Mouse (Mus musculus) lung, adult 2 months (tissue): ENCODE results near the gene Wfdc18.

Experiments used
- CTCF ChIP-seq: fragments of 200-500 bp; IDR thresholded peaks from 2 replicates; pipeline ENCODE4 v1.5.1; 2011; ENCODE audit warnings: mild to moderate bottlenecking, low read length, control low read depth; ENCODE audit not compliant: insufficient read depth
- POLR2A ChIP-seq: fragments of 200-500 bp; IDR thresholded peaks from 2 replicates; pipeline ENCODE4 v1.6.1; 2011; ENCODE audit warnings: low read depth, mild to moderate bottlenecking, control low read depth, low read length, borderline replicate concordance; ENCODE audit errors: extremely low read depth

- TF ChIP-seq CTCF (no peak), POLR2A (no peak)
These were observed 22.3 kb downstream of the Wfdc18 start for GRCm38 (mm10) chr11:83731116-83731515.
